Mouse (Mus musculus) layer of hippocampus, adult 2 months (tissue): ENCODE data around the gene Ucp2. TPM values are rescaled to one million over a fixed set of nuclear protein-coding genes. Genes with fewer than 3 reads are reported as not detected.
A peak's percentile ranks its signal among the peaks of the same experiment; 100 is the strongest.

Source experiments
- DNase-seq, 2 experiments: peaks; one replicate each; pipeline ENCODE4 v3.0.0; 2022; ENCODE audit warnings: low spot score in 2 of 2
- H3K27ac ChIP-seq: fragments of 200-600 bp; 2 replicates; pipeline ENCODE4 v1.8.1; 2022
- H3K4me3 ChIP-seq: fragments of 200-600 bp; 2 replicates; pipeline ENCODE4 v1.8.1; 2022; ENCODE audit warnings: mild to moderate bottlenecking
- CTCF ChIP-seq: fragments of 200-600 bp; conservative IDR thresholded peaks from 2 replicates; pipeline ENCODE4 v1.8.1; 2022; ENCODE audit warnings: antibody characterized with exemption, mild to moderate bottlenecking, moderate library complexity
- total RNA-seq, 2 experiments: library from RNA; stranded (reverse); gene quantifications; 2 replicates each; pipeline ENCODE4 v1.2.3; 2021

Ucp2 gene
- total RNA-seq, 2 experiments from 2014 or later = 69.0 to 72.4 TPM

- no peak overlapping the region for H3K27ac ChIP-seq
- TF ChIP-seq CTCF = no peak
- no peak overlapping the region for H3K4me3 ChIP-seq
- DNase-seq = no peak
These were observed 7.3 kb downstream of the Ucp2 start for GRCm38 (mm10) chr7:100500276-100500977.

GRCm38 (mm10) chr7:100501027-100501843 is 8.1 kb downstream of the Ucp2 start:
- Histone ChIP-seq H3K4me3 (no peak overlapping the region), H3K27ac (no peak overlapping the region)
- no peak for DNase-seq
- TF ChIP-seq CTCF = no peak

GRCm38 (mm10) chr7:100501844-100502373 is 8.8 kb downstream of the Ucp2 start:
- TF ChIP-seq CTCF = no peak
- DNase-seq = no peak
- Histone ChIP-seq H3K27ac (no peak overlapping the region), H3K4me3 (no peak overlapping the region)

- no peak for TF ChIP-seq CTCF
- no peak overlapping the region for H3K4me3 ChIP-seq
- DNase-seq = no peak
- no peak overlapping the region for H3K27ac ChIP-seq
These were observed 9.3 kb downstream of the Ucp2 start for GRCm38 (mm10) chr7:100502374-100502922.

- Histone ChIP-seq H3K4me3 (no peak overlapping the region), H3K27ac (no peak overlapping the region)
- TF ChIP-seq CTCF = no peak
- DNase-seq = no peak
These were observed 9.9 kb downstream of the Ucp2 start for GRCm38 (mm10) chr7:100503076-100503475.

GRCm38 (mm10) chr7:100504740-100505487 is 11.8 kb downstream of the Ucp2 start:
- TF ChIP-seq CTCF = no peak
- no peak for DNase-seq
- Histone ChIP-seq H3K4me3 (no peak overlapping the region), H3K27ac (no peak overlapping the region)

GRCm38 (mm10) chr7:100506494-100506893 is 13.4 kb downstream of the Ucp2 start:
- no peak for DNase-seq
- Histone ChIP-seq H3K4me3 (no peak overlapping the region), H3K27ac (no peak overlapping the region)
- no peak for TF ChIP-seq CTCF

- no peak overlapping the region for H3K4me3 ChIP-seq
- no peak for TF ChIP-seq CTCF
- no peak overlapping the region for H3K27ac ChIP-seq
- no peak for DNase-seq
These were observed 15.5 kb downstream of the Ucp2 start for GRCm38 (mm10) chr7:100508670-100509069.

- no peak for TF ChIP-seq CTCF
- no peak overlapping the region for H3K27ac ChIP-seq
- H3K4me3 ChIP-seq = no peak overlapping the region
- no peak for DNase-seq
These were observed 18.5 kb downstream of the Ucp2 start for GRCm38 (mm10) chr7:100511602-100512001.

- H3K27ac ChIP-seq = no peak within 1 kb of the TSS
- DNase-seq = no peak
- H3K4me3 ChIP-seq = peak within 1 kb of the TSS; percentile 13; the same call in 1 of the 2 replicates
- no peak for TF ChIP-seq CTCF
These were observed 21.4 kb downstream of the Ucp2 start, which contains the start of gene Dnajb13 for GRCm38 (mm10) chr7:100514573-100514972. Gene Dnajb13, minus strand, starts transcription at chr7:100514960.

GRCm38 (mm10) chr7:100520204-100520603 is 27.1 kb downstream of the Ucp2 start:
- TF ChIP-seq CTCF = no peak
- H3K4me3 ChIP-seq = no peak overlapping the region
- no peak for DNase-seq
- H3K27ac ChIP-seq = no peak overlapping the region

GRCm38 (mm10) chr7:100520663-100521285 is 27.6 kb downstream of the Ucp2 start:
- peak; percentile 75 to 88 for DNase-seq
- peak overlapping the region; percentile 33 for H3K4me3 ChIP-seq
- peak; percentile 95 for TF ChIP-seq CTCF
- no peak overlapping the region for H3K27ac ChIP-seq
